Mouse (Mus musculus): Measurements from ENCODE around the gene Sec63.

Gene Sec63

DNA sequence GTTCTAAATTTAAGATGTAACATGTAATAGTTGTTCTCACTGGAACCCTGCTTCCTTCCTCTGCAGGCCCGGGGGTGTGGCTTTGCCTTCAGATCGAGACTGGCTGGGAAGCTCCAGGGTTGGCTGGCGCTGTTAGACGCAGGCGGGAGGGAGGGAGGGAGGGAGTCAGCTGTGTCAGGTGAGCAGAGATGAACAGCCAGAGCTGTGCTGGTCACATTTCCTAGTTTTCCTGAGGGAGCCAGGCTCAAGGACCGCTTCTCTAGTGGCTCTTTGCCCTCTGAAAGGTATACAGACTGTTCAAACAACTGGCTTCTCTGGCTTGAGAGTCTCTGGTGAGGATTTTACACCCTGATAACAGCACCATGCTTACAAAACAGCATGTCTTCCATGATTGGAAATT, 69.1 kb downstream of the Sec63 start:
- peak; percentile 85 for DNase-seq

GRCm38 (mm10) chr10:42832677-42833076, 71.4 kb downstream of the Sec63 start:
- DNase-seq = peak; percentile 48

- DNase-seq = peak; percentile 80
Observed at GRCm38 (mm10) chr10:42833871-42834727, 72.8 kb downstream of the Sec63 start.

DNA sequence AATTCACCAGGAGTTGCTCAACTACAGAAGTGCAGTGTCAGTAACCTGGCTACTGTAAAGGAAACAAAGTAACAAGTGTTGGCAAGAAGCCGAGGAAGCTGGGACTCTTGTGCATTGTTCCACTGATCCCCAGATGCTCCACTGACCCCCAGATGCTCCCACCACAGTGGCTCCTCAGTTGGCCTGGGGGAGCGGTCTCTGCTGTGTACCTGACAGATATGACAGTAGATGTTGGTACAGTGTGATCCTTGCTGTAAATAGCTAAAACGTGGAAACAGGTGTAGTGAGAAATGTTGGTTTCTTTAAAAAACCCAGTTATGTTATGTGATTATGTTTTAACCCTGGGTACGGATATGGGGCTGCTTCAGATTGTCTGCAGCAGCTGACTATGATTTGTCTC, 76.8 kb downstream of the Sec63 start:
- no peak for DNase-seq

DNA sequence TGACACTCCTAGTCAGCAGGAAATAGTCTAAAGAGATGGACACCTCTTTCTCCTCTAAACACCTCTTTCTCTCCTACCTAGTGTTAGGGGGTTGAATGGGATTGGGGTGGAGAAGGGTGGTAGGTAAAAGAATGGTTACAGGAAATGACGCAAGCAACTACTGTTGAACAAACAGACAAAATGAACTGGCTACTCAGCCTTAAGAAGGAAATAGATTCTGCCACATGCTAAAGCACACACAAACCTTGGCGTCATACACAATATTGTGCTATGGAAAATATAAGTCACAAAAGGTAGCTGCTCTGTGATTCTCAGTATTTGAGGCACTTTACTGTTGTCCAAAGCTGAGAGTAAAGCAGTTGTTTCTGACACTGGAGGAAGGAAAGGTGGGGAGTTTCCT, 77.4 kb downstream of the Sec63 start:
- DNase-seq = no peak

DNA sequence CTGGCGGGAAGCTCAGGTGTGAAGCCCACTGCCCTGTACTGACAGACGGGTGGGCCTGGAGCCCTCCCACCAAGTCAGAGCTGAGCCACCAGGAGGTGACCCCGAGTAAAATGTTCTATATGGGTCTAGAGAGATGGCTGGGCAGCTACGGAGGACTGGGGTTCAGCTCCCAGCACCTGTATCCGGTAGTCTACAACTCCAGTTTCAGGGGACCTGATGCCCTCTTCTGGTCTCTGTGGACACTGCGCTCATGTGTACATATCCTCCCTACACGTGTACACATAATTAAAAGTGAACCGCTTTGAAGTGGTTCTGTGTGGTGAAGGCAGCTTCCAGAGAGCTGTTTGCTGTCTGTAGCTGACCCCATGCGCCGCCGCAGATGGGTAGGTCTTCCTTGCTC, 78.7 kb downstream of the Sec63 start:
- DNase-seq = no peak

GRCm38 (mm10) chr10:42841531-42842195, 80.4 kb downstream of the Sec63 start:
- DNase-seq = peak; percentile 36

DNA sequence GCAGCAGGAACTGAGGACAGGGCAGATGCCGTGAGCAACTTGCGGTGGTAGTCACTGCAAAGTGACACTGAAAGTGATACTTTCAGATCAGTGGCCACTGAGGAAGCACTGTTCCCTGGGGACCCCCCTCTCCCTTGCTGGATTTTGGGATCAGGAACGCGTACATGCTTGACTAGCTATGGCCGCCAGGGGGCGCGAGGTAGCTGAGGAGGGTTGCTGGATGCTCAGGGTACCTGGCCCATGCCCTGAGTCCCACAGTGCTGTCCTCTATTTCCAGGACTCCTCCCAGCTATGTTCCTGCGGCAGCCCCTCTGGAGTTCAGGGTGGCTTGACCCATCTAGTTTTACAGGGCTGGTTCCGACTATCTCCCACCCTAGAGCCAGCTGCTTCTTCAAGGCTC, 81.1 kb downstream of the Sec63 start:
- peak; percentile 84 for DNase-seq

- peak; percentile 44 for DNase-seq
Observed at GRCm38 (mm10) chr10:42843416-42843815, 82.1 kb downstream of the Sec63 start.

GRCm38 (mm10) chr10:42845480-42845879, 84.2 kb downstream of the Sec63 start:
- DNase-seq = no peak

GRCm38 (mm10) chr10:42848179-42849080, 87.1 kb downstream of the Sec63 start:
- no peak for DNase-seq

DNA sequence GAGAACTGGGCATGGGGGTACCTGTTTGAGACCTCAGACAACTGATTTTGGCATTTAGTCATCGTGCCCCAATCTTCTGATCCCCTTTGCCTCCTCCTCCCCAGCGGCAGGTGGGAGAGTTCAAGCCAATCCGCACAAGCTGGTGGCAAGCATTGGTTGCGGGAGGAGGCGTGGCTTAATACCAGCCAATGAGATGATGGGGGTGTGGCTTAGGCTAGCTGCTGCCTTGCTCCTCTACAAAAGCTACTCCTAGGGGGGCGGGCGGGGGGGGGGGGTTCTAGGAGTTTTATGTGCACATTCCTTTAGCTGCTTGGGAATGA, 87.7 kb downstream of the Sec63 start:
- DNase-seq = no peak

DNA sequence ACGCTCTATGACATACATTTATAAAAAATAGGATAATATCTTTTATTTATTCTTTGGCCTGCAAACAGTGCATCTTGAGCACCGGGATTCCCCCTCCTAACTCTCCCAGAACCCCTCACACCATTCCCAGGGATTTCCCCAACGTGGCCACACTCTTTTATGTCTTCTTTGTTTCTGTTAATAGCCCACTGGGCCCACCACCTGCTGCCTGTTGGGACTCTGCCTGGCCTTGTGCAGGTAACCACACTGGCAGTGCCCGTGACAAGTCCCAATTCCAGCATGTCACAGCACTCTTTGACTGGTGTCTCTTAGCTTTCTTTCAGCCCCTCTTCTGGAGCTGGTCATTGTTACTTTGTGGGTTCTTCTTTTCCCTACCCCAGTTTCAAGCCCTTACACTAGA, 93.5 kb downstream of the Sec63 start:
- DNase-seq = no peak

DNA sequence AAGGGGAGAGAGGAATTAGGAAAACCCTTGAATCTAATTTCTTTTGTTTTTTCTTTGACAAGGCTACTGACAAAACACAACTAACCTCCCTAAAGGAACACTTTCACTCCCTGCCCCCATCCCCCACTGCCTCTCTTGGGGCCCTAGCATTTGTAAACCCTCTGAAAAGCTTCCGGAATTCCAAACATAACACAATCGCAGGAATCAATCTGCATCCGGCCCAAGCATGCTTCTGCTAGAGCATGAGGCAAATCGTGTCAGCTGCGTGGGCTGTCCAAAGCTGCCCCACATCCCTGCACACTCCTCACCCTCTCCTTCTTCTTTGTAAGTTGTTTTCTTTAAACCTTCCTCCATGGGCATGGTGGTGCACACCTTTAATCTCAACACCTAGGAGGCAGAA, 94.0 kb downstream of the Sec63 start:
- peak; percentile 77 for DNase-seq

DNA sequence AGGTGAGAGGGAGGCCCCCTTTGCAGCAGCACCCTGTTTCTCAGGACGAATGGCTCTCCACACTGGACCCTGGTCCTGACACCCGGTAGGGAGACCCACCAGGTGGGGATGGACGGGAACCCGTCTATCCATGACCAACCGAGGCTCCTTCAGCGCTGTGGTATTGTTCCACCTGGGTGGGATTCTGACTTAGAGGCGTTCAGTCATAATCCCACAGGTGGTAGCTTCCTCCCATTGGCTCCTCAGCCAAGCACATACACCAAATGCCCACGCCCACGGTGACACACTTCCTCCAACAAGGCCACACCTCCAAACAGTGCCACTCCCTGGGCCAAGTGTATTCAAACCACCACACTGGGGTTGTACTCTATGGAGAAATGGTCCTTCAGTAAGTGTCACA, 95.3 kb downstream of the Sec63 start:
- DNase-seq = no peak

DNA sequence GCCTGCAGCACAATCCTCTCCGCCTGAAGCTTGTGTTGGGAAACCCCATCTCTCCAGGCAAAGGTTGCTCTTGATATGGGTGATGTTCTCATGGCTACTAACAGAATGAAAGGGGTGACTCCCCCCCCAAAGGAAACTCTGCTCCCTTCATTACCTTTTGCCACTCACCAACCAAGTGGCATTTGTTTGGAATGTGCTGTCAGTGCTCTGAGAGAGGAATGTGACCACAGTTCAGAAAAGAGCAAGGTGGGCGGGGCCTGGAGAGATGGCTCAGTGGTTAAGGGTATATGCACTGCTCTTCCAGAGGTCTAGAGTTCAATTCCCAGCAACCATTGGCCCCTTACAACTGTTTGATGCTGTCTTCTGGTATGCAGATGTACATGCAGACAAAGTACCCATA, 95.7 kb downstream of the Sec63 start:
- no peak for DNase-seq

DNA sequence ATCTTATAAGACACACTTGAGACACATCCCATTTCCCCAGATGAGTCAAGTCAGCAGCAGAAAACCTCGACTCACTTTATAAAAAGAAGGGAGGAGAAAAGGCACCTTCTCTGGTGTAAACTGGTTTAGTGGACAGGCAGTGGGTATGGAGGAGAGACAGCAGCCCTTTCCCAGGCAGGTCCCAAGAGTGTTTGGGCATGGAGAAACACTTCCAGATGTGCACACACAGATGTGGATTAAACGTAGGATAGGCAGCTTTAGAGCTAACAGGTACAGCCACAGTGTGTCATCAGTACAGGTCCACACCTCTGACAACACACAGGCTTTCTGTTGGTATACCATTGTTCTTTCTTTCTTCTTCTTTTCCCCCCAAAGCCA, 98.5 kb downstream of the Sec63 start:
- no peak for DNase-seq

GRCm38 (mm10) chr10:42860159-42860911, 99.0 kb downstream of the Sec63 start, which contains the start of gene Scml4:
Gene Scml4 (plus strand): TSS chr10:42860370.
- peak; percentile 83 for DNase-seq

DNA sequence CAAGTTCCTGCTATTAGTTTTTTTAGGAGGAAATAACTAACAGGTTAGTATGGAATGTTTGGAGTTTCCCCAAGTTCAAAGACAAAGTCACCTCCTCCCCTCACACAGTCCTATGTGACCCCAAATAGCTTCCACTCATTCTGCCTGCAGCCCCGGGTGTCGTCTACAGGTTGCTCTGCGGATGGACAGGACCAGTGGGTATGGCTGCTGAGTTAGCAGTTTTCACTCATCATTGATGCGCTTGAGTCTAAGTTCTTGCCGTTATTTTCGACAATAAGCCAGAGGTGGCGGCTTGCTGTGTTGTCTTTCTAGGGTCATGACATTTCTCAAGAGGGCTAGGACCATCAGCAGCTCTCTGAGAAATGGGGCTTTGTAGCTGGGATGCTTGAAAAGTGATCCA, 100.2 kb downstream of the Sec63 start:
- no peak for DNase-seq

DNA sequence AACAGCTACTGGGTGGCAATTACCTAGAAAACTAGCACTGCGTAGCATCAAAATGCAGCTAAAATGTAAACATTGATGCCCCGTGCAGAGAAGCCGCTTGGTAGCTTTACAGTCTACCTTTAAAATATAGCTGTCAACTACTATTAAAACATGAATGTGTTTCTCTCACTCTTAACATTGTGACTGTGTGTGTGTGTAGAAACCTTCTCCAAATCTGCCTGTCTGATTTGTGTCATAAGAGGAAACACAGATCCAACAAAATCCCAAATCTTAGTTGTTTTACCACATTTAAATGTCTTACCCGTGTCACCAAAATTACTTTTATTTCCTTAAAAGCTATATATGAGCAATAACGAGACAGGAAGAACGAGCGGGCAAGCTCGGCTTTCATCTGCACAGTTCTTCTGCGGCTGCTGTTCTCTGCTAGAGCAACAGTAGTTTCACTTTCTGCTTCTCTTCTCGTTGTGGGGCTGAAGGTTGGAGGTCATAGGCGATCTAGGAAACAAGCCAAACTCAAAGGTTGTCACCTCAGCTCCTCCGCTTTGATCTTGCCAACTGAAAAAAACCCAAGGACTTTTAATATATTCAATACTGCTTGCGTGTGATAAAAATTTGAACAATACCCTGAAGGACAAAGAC, 100.9 kb downstream of the Sec63 start:
- peak; percentile 78 for DNase-seq

GRCm38 (mm10) chr10:42862806-42863205, 101.5 kb downstream of the Sec63 start:
- no peak for DNase-seq
